Mouse (Mus musculus): ENCODE data around the gene Whrn. TPM values are rescaled to one million over a fixed set of nuclear protein-coding genes. Genes with fewer than 3 reads are reported as not detected.

The Whrn gene
- polyA plus RNA-seq, 1 experiment from 2014 or later = 5.9 TPM

GRCm38 (mm10) chr4:63474439-63474838, 21.4 kb downstream of the Whrn start:
- Histone ChIP-seq H3K9me3 (ENCODE audit: control insufficient read depth, low read length) (no peaks in the 10 kb centered on the region), H3K4me2 (replicated peaks; ENCODE audit: low read depth, low read length) (no peak overlapping the region), H3K27ac (ENCODE audit: low read depth, low read length) (no peak overlapping the region), H3K4me3 (ENCODE audit: low read depth, low read length) (no peak overlapping the region), H3K9ac (ENCODE audit: low read depth, low read length) (no peak overlapping the region), H3K36me3 (ENCODE audit: control insufficient read depth, insufficient read depth, low read length) (no peaks in the 10 kb centered on the region), H3K27me3 (ENCODE audit: control insufficient read depth, insufficient read depth, low read length) (no peaks in the 10 kb centered on the region), H3K4me1 (replicated peaks; ENCODE audit: control insufficient read depth, insufficient read depth, low read length) (no peaks in the 10 kb centered on the region)
- ATAC-seq (ENCODE audit: low FRiP score) (no peak), DNase-seq (ENCODE audit: low spot score) (no peak)
- WGBS = 5% methylated on average over 2 of the region's 2 CpGs

GRCm38 (mm10) chr4:63467338-63467737, 28.5 kb downstream of the Whrn start:
- ATAC-seq (ENCODE audit: low FRiP score) (peak; percentile 65), DNase-seq (ENCODE audit: low spot score) (peak; percentile 34)
- H3K4me3 ChIP-seq (ENCODE audit: low read depth, low read length) = no peak overlapping the region
- no peaks in the 10 kb centered on the region for H3K27me3 ChIP-seq (ENCODE audit: control insufficient read depth, insufficient read depth, low read length)
- no peak overlapping the region for H3K4me2 ChIP-seq (replicated peaks; ENCODE audit: low read depth, low read length)
- peak overlapping the region; percentile 47; the same call in 1 of the 2 replicates for H3K27ac ChIP-seq (ENCODE audit: low read depth, low read length)
- no peaks in the 10 kb centered on the region for H3K9me3 ChIP-seq (ENCODE audit: control insufficient read depth, low read length)
- 58% methylated on average over 8 of the region's 10 CpGs for WGBS
- H3K9ac ChIP-seq (ENCODE audit: low read depth, low read length) = no peak overlapping the region
- H3K4me1 ChIP-seq (replicated peaks; ENCODE audit: control insufficient read depth, insufficient read depth, low read length) = no peaks in the 10 kb centered on the region
- H3K36me3 ChIP-seq (ENCODE audit: control insufficient read depth, insufficient read depth, low read length) = no peaks in the 10 kb centered on the region

- no peaks in the 10 kb centered on the region for H3K4me1 ChIP-seq (replicated peaks; ENCODE audit: control insufficient read depth, insufficient read depth, low read length)
- no peak overlapping the region for H3K4me2 ChIP-seq (replicated peaks; ENCODE audit: low read depth, low read length)
- H3K4me3 ChIP-seq (ENCODE audit: low read depth, low read length) = no peak overlapping the region
- 66% methylated on average over 6 of the region's 6 CpGs for WGBS
- no peak overlapping the region for H3K27ac ChIP-seq (ENCODE audit: low read depth, low read length)
- ATAC-seq (ENCODE audit: low FRiP score) (0 out of 2 replicates have a peak, but pooled peaks have one; percentile 39), DNase-seq (ENCODE audit: low spot score) (no peak)
- no peaks in the 10 kb centered on the region for H3K9me3 ChIP-seq (ENCODE audit: control insufficient read depth, low read length)
- H3K36me3 ChIP-seq (ENCODE audit: control insufficient read depth, insufficient read depth, low read length) = no peaks in the 10 kb centered on the region
- no peaks in the 10 kb centered on the region for H3K27me3 ChIP-seq (ENCODE audit: control insufficient read depth, insufficient read depth, low read length)
- H3K9ac ChIP-seq (ENCODE audit: low read depth, low read length) = no peak overlapping the region
These were observed 29.6 kb downstream of the Whrn start for GRCm38 (mm10) chr4:63466192-63466591.

GRCm38 (mm10) chr4:63460876-63461525, 34.8 kb downstream of the Whrn start:
- H3K36me3 ChIP-seq (ENCODE audit: control insufficient read depth, insufficient read depth, low read length) = no peaks in the 10 kb centered on the region
- H3K27me3 ChIP-seq (ENCODE audit: control insufficient read depth, insufficient read depth, low read length) = no peaks in the 10 kb centered on the region
- no peaks in the 10 kb centered on the region for H3K9me3 ChIP-seq (ENCODE audit: control insufficient read depth, low read length)
- peaks cover 6% of the 10 kb centered on the region for H3K4me1 ChIP-seq (replicated peaks; ENCODE audit: control insufficient read depth, insufficient read depth, low read length)
- no peak for ATAC-seq (ENCODE audit: low FRiP score)
- H3K4me2 ChIP-seq (replicated peaks; ENCODE audit: low read depth, low read length) = no peak overlapping the region
- WGBS = 73% methylated on average over 7 of the region's 7 CpGs
- H3K4me3 ChIP-seq (ENCODE audit: low read depth, low read length) = no peak overlapping the region
- H3K9ac ChIP-seq (ENCODE audit: low read depth, low read length) = no peak overlapping the region
- DNase-seq (ENCODE audit: low spot score) = no peak
- H3K27ac ChIP-seq (ENCODE audit: low read depth, low read length) = no peak overlapping the region

- ATAC-seq (ENCODE audit: low FRiP score) (peak; percentile 74), DNase-seq (ENCODE audit: low spot score) (peak; percentile 41)
- H3K4me2 ChIP-seq (replicated peaks; ENCODE audit: low read depth, low read length) = peak overlapping the region; percentile 0; the same call in 1 of the 2 replicates
- H3K9me3 ChIP-seq (ENCODE audit: control insufficient read depth, low read length) = no peaks in the 10 kb centered on the region
- 10% methylated on average over 16 of the region's 16 CpGs for WGBS
- H3K27me3 ChIP-seq (ENCODE audit: control insufficient read depth, insufficient read depth, low read length) = no peaks in the 10 kb centered on the region
- H3K36me3 ChIP-seq (ENCODE audit: control insufficient read depth, insufficient read depth, low read length) = no peaks in the 10 kb centered on the region
- no peak overlapping the region for H3K4me3 ChIP-seq (ENCODE audit: low read depth, low read length)
- H3K27ac ChIP-seq (ENCODE audit: low read depth, low read length) = peak overlapping the region; percentile 12; the same call in 1 of the 2 replicates
- no peak overlapping the region for H3K9ac ChIP-seq (ENCODE audit: low read depth, low read length)
- peaks cover 6% of the 10 kb centered on the region for H3K4me1 ChIP-seq (replicated peaks; ENCODE audit: control insufficient read depth, insufficient read depth, low read length)
These were observed 36.5 kb downstream of the Whrn start for GRCm38 (mm10) chr4:63459141-63459789.

- no peak for DNase-seq (ENCODE audit: low spot score)
- H3K9me3 ChIP-seq (ENCODE audit: control insufficient read depth, low read length) = no peaks in the 10 kb centered on the region
- H3K4me3 ChIP-seq (ENCODE audit: low read depth, low read length) = no peak overlapping the region
- H3K9ac ChIP-seq (ENCODE audit: low read depth, low read length) = no peak overlapping the region
- 35% methylated on average over 5 of the region's 5 CpGs for WGBS
- peaks cover 6% of the 10 kb centered on the region for H3K4me1 ChIP-seq (replicated peaks; ENCODE audit: control insufficient read depth, insufficient read depth, low read length)
- ATAC-seq (ENCODE audit: low FRiP score) = no peak
- H3K27me3 ChIP-seq (ENCODE audit: control insufficient read depth, insufficient read depth, low read length) = no peaks in the 10 kb centered on the region
- H3K36me3 ChIP-seq (ENCODE audit: control insufficient read depth, insufficient read depth, low read length) = no peaks in the 10 kb centered on the region
- H3K4me2 ChIP-seq (replicated peaks; ENCODE audit: low read depth, low read length) = no peak overlapping the region
- H3K27ac ChIP-seq (ENCODE audit: low read depth, low read length) = no peak overlapping the region
These were observed 39.2 kb downstream of the Whrn start for GRCm38 (mm10) chr4:63456547-63456946.

GRCm38 (mm10) chr4:63453939-63454513, 41.8 kb downstream of the Whrn start:
- Histone ChIP-seq H3K4me1 (replicated peaks; ENCODE audit: control insufficient read depth, insufficient read depth, low read length) (peaks cover under 1% of the 10 kb centered on the region), H3K4me2 (replicated peaks; ENCODE audit: low read depth, low read length) (no peak overlapping the region), H3K9ac (ENCODE audit: low read depth, low read length) (no peak overlapping the region), H3K27ac (ENCODE audit: low read depth, low read length) (no peak overlapping the region), H3K9me3 (ENCODE audit: control insufficient read depth, low read length) (no peaks in the 10 kb centered on the region), H3K4me3 (ENCODE audit: low read depth, low read length) (no peak overlapping the region), H3K36me3 (ENCODE audit: control insufficient read depth, insufficient read depth, low read length) (0 out of 2 replicates have a peak, but pooled peaks cover 3% of the 10 kb centered on the region), H3K27me3 (ENCODE audit: control insufficient read depth, insufficient read depth, low read length) (no peaks in the 10 kb centered on the region)
- no peak for ATAC-seq (ENCODE audit: low FRiP score)
- WGBS = 88% methylated on average over 6 of the region's 6 CpGs
- DNase-seq (ENCODE audit: low spot score) = no peak

- WGBS = 81% methylated on average over 3 of the region's 3 CpGs
- no peak overlapping the region for H3K27ac ChIP-seq (ENCODE audit: low read depth, low read length)
- DNase-seq (ENCODE audit: low spot score) = no peak
These were observed 43.2 kb downstream of the Whrn start for GRCm38 (mm10) chr4:63452555-63452954.

More at GRCm38 (mm10) chr4:63452555-63452954, 43.2 kb downstream of the Whrn start:
- Histone ChIP-seq H3K4me3 (ENCODE audit: low read depth, low read length) (no peak overlapping the region), H3K9me3 (ENCODE audit: control insufficient read depth, low read length) (no peaks in the 10 kb centered on the region), H3K4me1 (replicated peaks; ENCODE audit: control insufficient read depth, insufficient read depth, low read length) (no peaks in the 10 kb centered on the region), H3K9ac (ENCODE audit: low read depth, low read length) (no peak overlapping the region), H3K36me3 (ENCODE audit: control insufficient read depth, insufficient read depth, low read length) (0 out of 2 replicates have a peak, but pooled peaks cover 5% of the 10 kb centered on the region), H3K27me3 (ENCODE audit: control insufficient read depth, insufficient read depth, low read length) (no peaks in the 10 kb centered on the region), H3K4me2 (replicated peaks; ENCODE audit: low read depth, low read length) (no peak overlapping the region)
- ATAC-seq (ENCODE audit: low FRiP score) = no peak
